Mouse (Mus musculus) embryo, embryonic 10 days (tissue): ENCODE data around the gene St7.

Experiments used
- DNase-seq: peaks from one replicate; pipeline ENCODE4 v3.0.0-alpha.2; 2015; ENCODE audit warnings: low spot score

Gene St7

GRCm38 (mm10) chr6:17720022-17720421 lies 27.3 kb downstream of the St7 start:
- no peak for DNase-seq

- no peak for DNase-seq
Measured at GRCm38 (mm10) chr6:17721706-17722105, 29.0 kb downstream of the St7 start.

GRCm38 (mm10) chr6:17725841-17726460 lies 33.2 kb downstream of the St7 start:
- DNase-seq: peak; percentile 77

GRCm38 (mm10) chr6:17727241-17727640 lies 34.5 kb downstream of the St7 start:
- no peak for DNase-seq

- no peak for DNase-seq
Measured at GRCm38 (mm10) chr6:17727891-17728790, 35.4 kb downstream of the St7 start.

- DNase-seq: no peak
Measured at GRCm38 (mm10) chr6:17730122-17730521, 37.4 kb downstream of the St7 start.

- DNase-seq: no peak
Measured at GRCm38 (mm10) chr6:17731694-17732093, 39.0 kb downstream of the St7 start.

- DNase-seq: no peak
Measured at GRCm38 (mm10) chr6:17733951-17734411, 41.2 kb downstream of the St7 start.

GRCm38 (mm10) chr6:17737262-17737948 lies 44.7 kb downstream of the St7 start:
- DNase-seq: no peak

GRCm38 (mm10) chr6:17740128-17740527 lies 47.4 kb downstream of the St7 start:
- DNase-seq: no peak

GRCm38 (mm10) chr6:17741639-17742038 lies 48.9 kb downstream of the St7 start:
- DNase-seq: no peak

GRCm38 (mm10) chr6:17742209-17742608 lies 49.5 kb downstream of the St7 start:
- DNase-seq: no peak

GRCm38 (mm10) chr6:17743325-17743724 lies 50.6 kb downstream of the St7 start:
- DNase-seq: no peak

- no peak for DNase-seq
Measured at GRCm38 (mm10) chr6:17747724-17748123, 55.0 kb downstream of the St7 start.

GRCm38 (mm10) chr6:17748866-17749582 lies 56.3 kb downstream of the St7 start:
- peak; percentile 94 for DNase-seq

- DNase-seq: no peak
Measured at GRCm38 (mm10) chr6:17749596-17749995, 56.9 kb downstream of the St7 start.

GRCm38 (mm10) chr6:17750041-17750660 lies 57.4 kb downstream of the St7 start:
- no peak for DNase-seq

GRCm38 (mm10) chr6:17750957-17751356 lies 58.2 kb downstream of the St7 start:
- DNase-seq: no peak

- no peak for DNase-seq
Measured at GRCm38 (mm10) chr6:17755902-17756301, 63.2 kb downstream of the St7 start.

GRCm38 (mm10) chr6:17758568-17758967 lies 65.8 kb downstream of the St7 start:
- no peak for DNase-seq

- no peak for DNase-seq
Measured at GRCm38 (mm10) chr6:17763963-17764659, 71.4 kb downstream of the St7 start.
